Mouse (Mus musculus): Measurements from ENCODE around the gene Tmem145. TPM values are rescaled to one million over a fixed set of nuclear protein-coding genes. Genes with fewer than 3 reads are reported as not detected.
"Not testable (repeated sequence)": the region's sequence is repeated elsewhere in the genome, so short reads cannot be mapped to it uniquely, and the experiment has no call there.

Gene Tmem145
- polyA plus RNA-seq (2015; fragmentation: Nextera tagmentation; extraction: Ambion mirVana), result 0.10 and 0.67 TPM in 2 replicates

- peak within 1 kb of the TSS; percentile 41; the same call in 1 of the 2 replicates for H3K9ac ChIP-seq (replicated peaks; ENCODE audit: low read length)
- WGBS, result under 1% methylated on average over 47 of the region's 47 CpGs
Observed at GRCm38 (mm10) chr7:25305956-25306613, at the start of gene Tmem145. Gene Tmem145, plus strand, starts transcription at chr7:25306106.

DNA sequence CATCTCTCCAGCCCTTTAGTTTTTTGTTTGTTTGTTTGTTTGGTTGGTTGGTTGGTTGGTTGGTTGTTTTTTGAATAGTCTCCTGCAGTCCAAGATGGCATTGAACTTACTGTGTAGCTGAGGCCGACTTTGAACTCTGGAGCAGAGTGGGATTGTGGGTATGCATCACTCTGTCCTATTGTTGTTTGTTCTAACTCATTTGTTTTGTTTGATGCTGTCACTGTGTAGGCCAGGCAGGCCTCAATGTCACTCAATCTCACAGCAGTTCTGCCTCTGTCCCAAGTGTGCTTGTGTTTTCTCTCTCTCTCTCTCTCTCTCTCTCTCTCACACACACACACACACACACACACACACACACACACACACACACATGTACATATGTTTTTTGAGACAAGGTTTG lies 44.0 kb upstream of the Tmem145 start:
- no peak for ATAC-seq (ENCODE audit: low FRiP score, low TSS enrichment)
- Histone ChIP-seq H3K27ac (ENCODE audit: low read length) (no peak overlapping the region), H3K4me3 (ENCODE audit: low read length) (no peak overlapping the region), H3K9me3 (ENCODE audit: low read length) (no peaks in the 10 kb centered on the region), H3K4me2 (replicated peaks; ENCODE audit: low read depth, low read length) (no peak overlapping the region), H3K4me1 (ENCODE audit: insufficient read depth, low read length) (peaks cover 2% of the 10 kb centered on the region; the same call in 1 of the 2 replicates), H3K9ac (replicated peaks; ENCODE audit: low read length) (no peak overlapping the region), H3K27me3 (ENCODE audit: insufficient read depth, low read length) (no peaks in the 10 kb centered on the region), H3K36me3 (ENCODE audit: insufficient read depth, low read length) (no peaks in the 10 kb centered on the region)
- WGBS, result 86% methylated on average over 1 of the region's 1 CpGs

More at GRCm38 (mm10) chr7:25305956-25306613, at the start of gene Tmem145:
- Histone ChIP-seq H3K27me3 (ENCODE audit: insufficient read depth, low read length) (peaks cover 3% of the 10 kb centered on the region), H3K9me3 (ENCODE audit: low read length) (no peaks in the 10 kb centered on the region), H3K27ac (ENCODE audit: low read length) (no peak within 1 kb of the TSS), H3K4me2 (replicated peaks; ENCODE audit: low read depth, low read length) (peak within 1 kb of the TSS; percentile 97), H3K36me3 (ENCODE audit: insufficient read depth, low read length) (no peaks in the 10 kb centered on the region), H3K4me3 (ENCODE audit: low read length) (peak within 1 kb of the TSS; percentile 58), H3K4me1 (ENCODE audit: insufficient read depth, low read length) (peaks cover 9% of the 10 kb centered on the region)
- peak; percentile 87 for ATAC-seq (ENCODE audit: low FRiP score, low TSS enrichment)

GRCm38 (mm10) chr7:25263968-25264870 lies 41.7 kb upstream of the Tmem145 start:
- Histone ChIP-seq H3K27me3 (ENCODE audit: insufficient read depth, low read length) (no peaks in the 10 kb centered on the region), H3K36me3 (ENCODE audit: insufficient read depth, low read length) (no peaks in the 10 kb centered on the region), H3K9me3 (ENCODE audit: low read length) (no peaks in the 10 kb centered on the region), H3K27ac (ENCODE audit: low read length) (no peak overlapping the region), H3K9ac (replicated peaks; ENCODE audit: low read length) (no peak overlapping the region), H3K4me2 (replicated peaks; ENCODE audit: low read depth, low read length) (no peak overlapping the region), H3K4me3 (ENCODE audit: low read length) (no peak overlapping the region), H3K4me1 (ENCODE audit: insufficient read depth, low read length) (peaks cover 9% of the 10 kb centered on the region)
- ATAC-seq (ENCODE audit: low FRiP score, low TSS enrichment), result no peak
- WGBS, result 31% methylated on average over 17 of the region's 17 CpGs

DNA sequence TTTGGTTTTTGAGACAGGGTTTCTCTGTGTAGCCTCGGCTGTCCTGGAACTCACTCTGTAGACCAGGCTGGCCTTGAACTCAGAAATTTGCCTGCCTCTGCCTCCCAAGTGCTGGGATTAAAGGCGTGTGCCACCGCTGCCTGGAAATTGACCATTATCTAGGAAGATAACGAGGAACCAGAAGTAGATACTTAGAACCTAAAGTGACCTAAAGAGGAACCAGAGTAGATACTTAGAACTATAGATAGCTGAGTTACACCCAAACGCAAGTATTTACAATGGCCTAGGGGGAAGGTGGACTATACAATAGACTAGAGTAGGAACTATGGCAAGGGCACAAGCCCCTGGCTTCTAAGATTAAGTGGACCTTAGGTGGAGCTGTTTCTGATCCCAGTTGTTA lies 40.2 kb upstream of the Tmem145 start:
- H3K9me3 ChIP-seq (ENCODE audit: low read length); H3K27ac ChIP-seq (ENCODE audit: low read length); H3K36me3 ChIP-seq (ENCODE audit: insufficient read depth, low read length); H3K9ac ChIP-seq (replicated peaks; ENCODE audit: low read length); H3K4me3 ChIP-seq (ENCODE audit: low read length); H3K27me3 ChIP-seq (ENCODE audit: insufficient read depth, low read length); ATAC-seq (ENCODE audit: low FRiP score, low TSS enrichment); H3K4me2 ChIP-seq (replicated peaks; ENCODE audit: low read depth, low read length): not testable (repeated sequence)
- H3K4me1 ChIP-seq (ENCODE audit: insufficient read depth, low read length), result peaks cover 24% of the 10 kb centered on the region
- 86% methylated on average over 5 of the region's 5 CpGs for WGBS

GRCm38 (mm10) chr7:25266180-25266962 lies 39.5 kb upstream of the Tmem145 start:
- no peak overlapping the region; the same call in 1 of the 2 replicates for H3K27ac ChIP-seq (ENCODE audit: low read length)
- H3K4me2 ChIP-seq (replicated peaks; ENCODE audit: low read depth, low read length), result peak overlapping the region; percentile 59; the same call in 1 of the 2 replicates
- ATAC-seq (ENCODE audit: low FRiP score, low TSS enrichment), result no peak
- no peaks in the 10 kb centered on the region for H3K9me3 ChIP-seq (ENCODE audit: low read length)
- H3K4me3 ChIP-seq (ENCODE audit: low read length), result peak overlapping the region; percentile 76
- 88% methylated on average over 8 of the region's 8 CpGs for WGBS
- peaks cover 4% of the 10 kb centered on the region; the same call in 1 of the 2 replicates for H3K36me3 ChIP-seq (ENCODE audit: insufficient read depth, low read length)
- peak overlapping the region; percentile 63; the same call in 1 of the 2 replicates for H3K9ac ChIP-seq (replicated peaks; ENCODE audit: low read length)
- H3K4me1 ChIP-seq (ENCODE audit: insufficient read depth, low read length), result peaks cover 24% of the 10 kb centered on the region
- H3K27me3 ChIP-seq (ENCODE audit: insufficient read depth, low read length), result no peaks in the 10 kb centered on the region

GRCm38 (mm10) chr7:25267301-25267750 lies 38.6 kb upstream of the Tmem145 start, which contains the start of gene Cic:
Gene Cic, plus strand, starts transcription at chr7:25267704.
- H3K4me1 ChIP-seq (ENCODE audit: insufficient read depth, low read length), result peaks cover 24% of the 10 kb centered on the region
- WGBS, result 0% methylated on average over 29 of the region's 29 CpGs

DNA sequence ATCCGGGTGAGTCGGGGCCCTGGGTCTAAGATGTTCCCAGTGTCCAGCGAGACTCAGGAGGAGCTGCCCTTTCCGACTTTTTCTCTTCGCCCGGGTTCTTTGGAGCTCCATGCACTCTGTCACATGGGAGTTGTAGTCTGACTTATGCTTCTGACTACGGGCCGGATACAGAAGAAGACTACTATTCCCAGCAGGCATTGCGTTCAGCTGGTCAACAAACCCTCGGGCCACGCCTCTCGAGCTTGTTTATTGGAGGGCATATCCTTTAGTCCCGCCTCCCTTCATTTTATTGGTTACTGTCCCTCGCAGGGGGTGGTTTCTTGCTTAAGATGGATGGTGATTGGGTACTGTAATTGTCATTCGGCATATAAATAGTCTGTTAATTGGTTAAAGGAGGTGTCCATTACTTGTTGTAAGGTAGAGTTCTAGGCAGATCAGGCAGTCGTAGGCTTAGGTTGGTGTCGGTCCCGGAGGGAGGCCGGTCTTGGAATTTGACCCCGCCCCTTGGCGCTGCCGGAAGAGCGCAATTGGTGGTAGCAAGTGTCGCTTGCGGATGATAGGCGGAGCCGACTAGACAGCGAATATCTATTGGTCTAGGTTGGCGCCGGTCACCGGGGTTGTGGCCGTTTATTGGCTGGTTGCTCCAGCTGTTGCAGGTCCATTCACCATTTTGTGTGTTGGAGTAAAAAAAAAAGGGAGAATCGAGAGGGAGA lies 38.0 kb upstream of the Tmem145 start:
- no peaks in the 10 kb centered on the region for H3K27me3 ChIP-seq (ENCODE audit: insufficient read depth, low read length)
- H3K36me3 ChIP-seq (ENCODE audit: insufficient read depth, low read length), result peaks cover 19% of the 10 kb centered on the region
- H3K4me2 ChIP-seq (replicated peaks; ENCODE audit: low read depth, low read length), result peak overlapping the region; percentile 82
- H3K4me1 ChIP-seq (ENCODE audit: insufficient read depth, low read length), result peaks cover 24% of the 10 kb centered on the region
- peak overlapping the region; percentile 95 for H3K27ac ChIP-seq (ENCODE audit: low read length)
- ATAC-seq (ENCODE audit: low FRiP score, low TSS enrichment), result peak; percentile 97
- H3K9me3 ChIP-seq (ENCODE audit: low read length), result no peaks in the 10 kb centered on the region
- under 1% methylated on average over 33 of the region's 33 CpGs for WGBS
- H3K4me3 ChIP-seq (ENCODE audit: low read length), result peak overlapping the region; percentile 76
- H3K9ac ChIP-seq (replicated peaks; ENCODE audit: low read length), result peak overlapping the region; percentile 85

More at GRCm38 (mm10) chr7:25267301-25267750, 38.6 kb upstream of the Tmem145 start, which contains the start of gene Cic:
- Histone ChIP-seq H3K27ac (ENCODE audit: low read length) (peak within 1 kb of the TSS; percentile 95), H3K4me3 (ENCODE audit: low read length) (peak within 1 kb of the TSS; percentile 76), H3K9me3 (ENCODE audit: low read length) (no peaks in the 10 kb centered on the region), H3K4me2 (replicated peaks; ENCODE audit: low read depth, low read length) (peak within 1 kb of the TSS; percentile 82), H3K36me3 (ENCODE audit: insufficient read depth, low read length) (peaks cover 13% of the 10 kb centered on the region), H3K27me3 (ENCODE audit: insufficient read depth, low read length) (no peaks in the 10 kb centered on the region), H3K9ac (replicated peaks; ENCODE audit: low read length) (peak within 1 kb of the TSS; percentile 85)
- ATAC-seq (ENCODE audit: low FRiP score, low TSS enrichment), result peak; percentile 85

DNA sequence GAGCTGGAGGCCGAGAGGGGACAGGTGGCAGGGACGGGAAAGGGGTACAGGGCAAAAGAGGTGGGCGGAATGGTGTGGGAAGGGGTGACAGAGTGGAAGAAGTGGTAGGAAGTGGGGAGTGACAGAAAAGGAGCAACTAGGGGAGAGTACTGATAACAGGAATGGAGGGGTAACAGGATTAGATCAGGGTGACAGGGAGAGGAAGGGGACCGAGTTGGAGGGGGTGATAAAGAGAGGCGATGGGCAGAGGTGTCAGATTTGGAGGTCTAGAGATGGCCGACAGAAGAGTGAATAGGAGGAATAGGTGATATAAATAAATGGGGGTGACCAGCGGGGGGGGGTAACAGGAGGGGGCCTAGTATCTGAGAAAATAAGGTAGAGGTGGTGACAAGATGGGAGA lies 37.3 kb upstream of the Tmem145 start:
- Histone ChIP-seq H3K9ac (replicated peaks; ENCODE audit: low read length) (peak overlapping the region; percentile 85), H3K4me3 (ENCODE audit: low read length) (peak overlapping the region; percentile 76), H3K36me3 (ENCODE audit: insufficient read depth, low read length) (peaks cover 26% of the 10 kb centered on the region), H3K4me2 (replicated peaks; ENCODE audit: low read depth, low read length) (peak overlapping the region; percentile 82), H3K27me3 (ENCODE audit: insufficient read depth, low read length) (no peaks in the 10 kb centered on the region), H3K4me1 (ENCODE audit: insufficient read depth, low read length) (peaks cover 24% of the 10 kb centered on the region), H3K27ac (ENCODE audit: low read length) (peak overlapping the region; percentile 74), H3K9me3 (ENCODE audit: low read length) (no peaks in the 10 kb centered on the region)
- no peak for ATAC-seq (ENCODE audit: low FRiP score, low TSS enrichment)
- 2% methylated on average over 7 of the region's 7 CpGs for WGBS

All from kidney, embryonic 16.5 days (tissue).